Mouse (Mus musculus): ENCODE data around the gene 9530003J23Rik.

DNA sequence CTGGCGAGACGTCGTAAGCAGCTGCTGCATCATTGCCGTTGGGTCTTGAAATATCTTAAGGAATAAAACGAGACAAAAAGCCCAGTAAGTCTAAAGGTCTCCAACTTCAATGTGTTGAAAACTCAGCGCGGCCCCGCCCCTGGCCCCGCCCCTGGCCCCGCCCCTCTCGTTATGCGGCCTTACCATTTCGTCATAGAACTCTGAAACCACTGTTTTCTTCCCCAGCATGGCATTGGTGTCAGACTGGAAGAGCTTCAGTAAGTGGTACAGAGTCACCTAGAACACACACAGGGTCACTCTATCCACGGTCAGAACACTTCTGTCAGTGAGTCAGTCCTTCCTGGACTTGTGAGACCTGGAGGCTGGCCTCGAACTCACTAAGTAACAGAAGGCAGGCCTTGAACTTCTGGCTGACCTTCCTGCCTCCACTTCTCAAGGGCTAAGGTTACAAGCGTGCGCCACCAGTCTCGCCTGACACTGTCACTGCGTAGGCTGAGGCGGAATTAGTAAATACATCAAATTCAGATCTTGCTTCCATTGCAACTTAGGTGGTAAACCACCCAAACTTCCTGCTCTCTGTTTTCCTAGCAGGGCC, 21.2 kb downstream of the 9530003J23Rik start:
- TF ChIP-seq CTCF (IDR thresholded peaks at IDR 0.05; ENCODE audit: low read depth) (no peak), EP300 (optimal IDR thresholded peaks at IDR 0.05) (no peak)

Data from stomach, postnatal 0 days (tissue).